Mouse (Mus musculus) midbrain, embryonic 11.5 days (tissue): ENCODE measurements around the gene Elmsan1. TPM values are rescaled to one million over a fixed set of nuclear protein-coding genes. Genes with fewer than 3 reads are reported as not detected.
A peak's percentile ranks its signal among the peaks of the same experiment; 100 is the strongest.

Experiments
- ATAC-seq: fragments of 200-750 bp; cut with Nextera tagmentation; 2 replicates; pipeline ENCODE4 v1.8.0; 2017; ENCODE audit warnings: moderate TSS enrichment, moderate library complexity; ENCODE audit not compliant: low FRiP score
- DNase-seq: peaks from one replicate; pipeline ENCODE4 v3.0.0; 2015; ENCODE audit warnings: low spot score; ENCODE audit errors: missing footprints
- H3K27ac ChIP-seq: fragments of 300-500 bp; sonication (generic); 2 replicates; pipeline ENCODE4 v1.5.1; 2014; ENCODE audit warnings: low read depth, low read length
- H3K27me3 ChIP-seq: fragments of 300-500 bp; sonication (generic); 2 replicates; pipeline ENCODE4 v1.6.1; 2014; ENCODE audit warnings: mild to moderate bottlenecking, low read length, moderate library complexity, mixed read lengths; ENCODE audit not compliant: control insufficient read depth, insufficient read depth
- H3K36me3 ChIP-seq: fragments of 300-500 bp; sonication (generic); 2 replicates; pipeline ENCODE4 v1.6.1; 2014; ENCODE audit warnings: mild to moderate bottlenecking, low read length, moderate library complexity, mixed read lengths; ENCODE audit not compliant: control insufficient read depth, insufficient read depth
- H3K4me1 ChIP-seq: fragments of 300-500 bp; sonication (generic); 2 replicates; pipeline ENCODE4 v1.6.1; 2014; ENCODE audit warnings: low read length; ENCODE audit not compliant: control insufficient read depth, insufficient read depth
- H3K4me2 ChIP-seq: fragments of 300-500 bp; sonication (generic); 2 replicates; pipeline ENCODE4 v1.6.1; 2014; ENCODE audit warnings: mild to moderate bottlenecking, moderate library complexity
- H3K4me3 ChIP-seq: fragments of 300-500 bp; sonication (generic); 2 replicates; pipeline ENCODE4 v1.5.1; 2014; ENCODE audit warnings: low read depth, low read length
- H3K9ac ChIP-seq: fragments of 300-500 bp; sonication (generic); 2 replicates; pipeline ENCODE4 v1.6.1; 2014; ENCODE audit warnings: low read length
- H3K9me3 ChIP-seq: fragments of 300-500 bp; sonication (generic); 2 replicates; pipeline ENCODE4 v1.6.1; 2016; ENCODE audit warnings: low read length; ENCODE audit not compliant: control insufficient read depth
- WGBS: fragments of 180-500 bp; shearing (Covaris S2); extraction: QIAGEN DNeasy Blood & Tissue Kit; methylation state at CpG from one replicate; pipeline ENCODE4 v1.1.7; 2014; 5-methylcytosine and 5-hydroxymethylcytosine counted together
- polyA plus RNA-seq: library from polyadenylated mRNA; unstranded; fragments of >200 nt; fragmentation: Nextera tagmentation; extraction: Ambion mirVana; gene quantifications from 2 replicates; pipeline ENCODE4 v1.2.1, GENCODE M21; 2014

The Elmsan1 gene
- polyA plus RNA-seq, 1 experiment from 2014 or later: 3.9 TPM

- WGBS: 88% methylated on average over 10 of the region's 10 CpGs
- Histone ChIP-seq H3K27me3 (no peaks in the 10 kb centered on the region), H3K27ac (no peak overlapping the region), H3K36me3 (no peaks in the 10 kb centered on the region), H3K4me3 (no peak overlapping the region), H3K4me1 (no peaks in the 10 kb centered on the region), H3K4me2 (no peak overlapping the region), H3K9me3 (no peaks in the 10 kb centered on the region), H3K9ac (no peak overlapping the region)
- no peak for DNase-seq
- ATAC-seq: no peak
These were observed 17.5 kb upstream of the Elmsan1 start for GRCm38 (mm10) chr12:84235981-84236752.

GRCm38 (mm10) chr12:84235577-84235976 lies 16.9 kb upstream of the Elmsan1 start:
- DNase-seq (no peak), ATAC-seq (no peak)
- H3K4me1 ChIP-seq: no peaks in the 10 kb centered on the region
- H3K36me3 ChIP-seq: no peaks in the 10 kb centered on the region
- WGBS: 94% methylated on average over 6 of the region's 6 CpGs
- no peak overlapping the region for H3K9ac ChIP-seq
- no peak overlapping the region for H3K4me3 ChIP-seq
- no peaks in the 10 kb centered on the region for H3K27me3 ChIP-seq
- H3K9me3 ChIP-seq: no peaks in the 10 kb centered on the region
- H3K4me2 ChIP-seq: no peak overlapping the region
- no peak overlapping the region for H3K27ac ChIP-seq

GRCm38 (mm10) chr12:84233488-84234100 lies 14.9 kb upstream of the Elmsan1 start:
- no peaks in the 10 kb centered on the region for H3K9me3 ChIP-seq
- no peaks in the 10 kb centered on the region for H3K4me1 ChIP-seq
- no peak overlapping the region for H3K4me2 ChIP-seq
- no peak for ATAC-seq
- H3K4me3 ChIP-seq: no peak overlapping the region
- no peak overlapping the region for H3K9ac ChIP-seq
- WGBS: 85% methylated on average over 8 of the region's 8 CpGs
- DNase-seq: no peak
- no peaks in the 10 kb centered on the region for H3K27me3 ChIP-seq
- no peaks in the 10 kb centered on the region for H3K36me3 ChIP-seq
- no peak overlapping the region for H3K27ac ChIP-seq

DNA sequence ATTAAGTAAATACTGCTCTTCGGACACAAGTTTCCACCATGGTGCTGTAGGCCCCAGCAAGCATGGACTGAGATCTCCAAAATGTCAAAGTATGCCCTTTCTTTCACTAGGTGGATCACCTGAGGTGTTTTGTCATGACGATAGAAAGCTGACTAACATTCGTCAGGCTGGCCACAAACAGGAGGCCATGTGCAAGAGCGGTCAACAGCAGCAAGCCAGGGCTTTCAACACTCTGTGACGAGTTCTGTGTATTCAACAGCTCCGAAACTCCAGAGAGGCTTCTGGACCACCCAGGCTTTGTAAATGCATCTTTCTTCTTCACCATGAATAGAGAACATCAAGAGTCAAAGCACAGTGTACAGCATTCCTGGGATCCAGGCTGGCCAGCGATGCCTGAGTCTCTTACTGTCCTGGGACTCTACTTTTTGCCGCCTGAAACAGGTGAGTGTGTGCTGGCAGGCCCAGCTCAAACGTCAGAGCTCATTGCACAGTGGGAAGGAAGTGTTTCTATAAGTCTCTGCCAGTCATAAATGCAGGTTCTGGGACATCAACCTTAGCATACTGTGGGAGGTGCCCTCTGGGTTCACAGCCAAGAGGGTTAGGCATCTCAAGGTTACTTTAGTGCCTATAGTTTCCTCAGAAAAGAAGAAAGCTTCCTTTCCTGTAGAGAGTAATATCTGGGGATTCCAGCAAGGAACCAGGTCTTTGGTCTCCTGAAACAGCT lies 7.6 kb upstream of the Elmsan1 start:
- WGBS: 86% methylated on average over 9 of the region's 9 CpGs
- no peak overlapping the region for H3K9ac ChIP-seq
- no peak overlapping the region for H3K4me2 ChIP-seq
- H3K27ac ChIP-seq: no peak overlapping the region
- ATAC-seq (no peak), DNase-seq (no peak)
- no peaks in the 10 kb centered on the region for H3K27me3 ChIP-seq
- no peaks in the 10 kb centered on the region for H3K9me3 ChIP-seq
- no peak overlapping the region for H3K4me3 ChIP-seq
- peaks cover 2% of the 10 kb centered on the region; the same call in 1 of the 2 replicates for H3K4me1 ChIP-seq
- H3K36me3 ChIP-seq: no peaks in the 10 kb centered on the region

GRCm38 (mm10) chr12:84222405-84222961 lies 3.8 kb upstream of the Elmsan1 start:
- Histone ChIP-seq H3K36me3 (no peaks in the 10 kb centered on the region), H3K9ac (peak overlapping the region; percentile 53), H3K27me3 (no peaks in the 10 kb centered on the region), H3K4me1 (peaks cover 10% of the 10 kb centered on the region), H3K27ac (no peak overlapping the region), H3K9me3 (no peaks in the 10 kb centered on the region), H3K4me3 (peak overlapping the region; percentile 28; the same call in 1 of the 2 replicates), H3K4me2 (peak overlapping the region; percentile 50)
- peak; percentile 43; the same call in 1 of the 2 replicates for ATAC-seq
- 2% methylated on average over 17 of the region's 17 CpGs for WGBS
- peak; percentile 93 for DNase-seq

GRCm38 (mm10) chr12:84220951-84221891 lies 2.5 kb upstream of the Elmsan1 start:
- ATAC-seq (no peak), DNase-seq (no peak)
- Histone ChIP-seq H3K27ac (no peak overlapping the region), H3K36me3 (no peaks in the 10 kb centered on the region), H3K27me3 (no peaks in the 10 kb centered on the region; the same call in 1 of the 2 replicates), H3K4me1 (peaks cover 17% of the 10 kb centered on the region), H3K4me2 (no peak overlapping the region), H3K9me3 (no peaks in the 10 kb centered on the region), H3K4me3 (no peak overlapping the region), H3K9ac (no peak overlapping the region)
- 83% methylated on average over 14 of the region's 14 CpGs for WGBS

- Histone ChIP-seq H3K9ac (no peak overlapping the region), H3K4me2 (no peak overlapping the region), H3K9me3 (no peaks in the 10 kb centered on the region), H3K36me3 (no peaks in the 10 kb centered on the region), H3K27ac (no peak overlapping the region), H3K4me3 (no peak overlapping the region), H3K4me1 (peaks cover 21% of the 10 kb centered on the region), H3K27me3 (peaks cover 5% of the 10 kb centered on the region; the same call in 1 of the 2 replicates)
- no peak for ATAC-seq
- no peak for DNase-seq
- WGBS: 80% methylated on average over 4 of the region's 4 CpGs
These were observed 1.8 kb upstream of the Elmsan1 start for GRCm38 (mm10) chr12:84220515-84220914.

GRCm38 (mm10) chr12:84219121-84219561 lies 460 bp upstream of the Elmsan1 start:
- Histone ChIP-seq H3K9me3 (no peaks in the 10 kb centered on the region), H3K4me2 (peak overlapping the region; percentile 90), H3K4me3 (peak overlapping the region; percentile 86), H3K27me3 (peaks cover 5% of the 10 kb centered on the region; the same call in 1 of the 2 replicates), H3K27ac (no peak overlapping the region), H3K9ac (peak overlapping the region; percentile 89), H3K36me3 (no peaks in the 10 kb centered on the region), H3K4me1 (peaks cover 31% of the 10 kb centered on the region)
- ATAC-seq (no peak), DNase-seq (no peak)
- 4% methylated on average over 14 of the region's 14 CpGs for WGBS
